Mouse (Mus musculus): ENCODE data around the gene Ubc. TPM values are rescaled to one million over a fixed set of nuclear protein-coding genes. Genes with fewer than 3 reads are reported as not detected.
A peak's percentile ranks its signal among the peaks of the same experiment; 100 is the strongest.
"Not testable (repeated sequence)": the region's sequence is repeated elsewhere in the genome, so short reads cannot be mapped to it uniquely, and the experiment has no call there.

Ubc gene
- polyA plus RNA-seq, 1 experiment from 2014 or later, result 1,042 TPM

GRCm38 (mm10) chr5:125416183-125416582, 26.2 kb upstream of the Ubc start:
- Histone ChIP-seq H3K27me3 (ENCODE audit: control insufficient read depth, insufficient read depth, low read length) (no peaks in the 10 kb centered on the region), H3K9ac (ENCODE audit: low read length) (no peak overlapping the region), H3K27ac (ENCODE audit: low read depth, low read length) (no peak overlapping the region), H3K36me3 (ENCODE audit: control insufficient read depth, insufficient read depth, low read length) (peaks cover 17% of the 10 kb centered on the region), H3K9me3 (ENCODE audit: control insufficient read depth, low read length) (no peaks in the 10 kb centered on the region), H3K4me2 (ENCODE audit: low read depth, low read length, severe bottlenecking) (no peak overlapping the region), H3K4me1 (replicated peaks; ENCODE audit: control insufficient read depth, insufficient read depth, low read length) (no peaks in the 10 kb centered on the region), H3K4me3 (ENCODE audit: low read depth, low read length) (no peak overlapping the region)
- no peak for ATAC-seq (replicated peaks; ENCODE audit: low FRiP score)
- 95% methylated on average over 8 of the region's 8 CpGs for WGBS
- DNase-seq (ENCODE audit: low spot score), result no peak

DNA sequence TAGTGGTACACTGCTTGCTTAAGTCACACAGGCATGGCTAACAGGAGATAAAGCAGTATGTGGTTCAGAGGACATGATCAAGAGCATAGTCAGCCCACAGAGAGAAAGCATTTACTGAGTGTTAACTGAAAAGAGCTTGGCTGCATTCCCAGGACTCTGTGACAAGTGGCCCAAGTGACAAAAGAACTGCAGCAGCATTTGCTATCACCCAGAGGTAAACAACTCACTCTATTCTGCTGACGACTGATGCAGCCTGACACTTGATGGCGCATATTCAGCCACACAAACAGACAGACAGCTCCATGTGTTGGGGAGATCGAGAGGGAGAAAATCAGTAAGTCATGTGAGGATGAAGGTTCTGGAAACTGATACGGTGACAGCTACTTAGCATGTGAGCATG, 23.8 kb upstream of the Ubc start:
- Histone ChIP-seq H3K9me3 (ENCODE audit: control insufficient read depth, low read length) (no peaks in the 10 kb centered on the region), H3K36me3 (ENCODE audit: control insufficient read depth, insufficient read depth, low read length) (peaks cover 17% of the 10 kb centered on the region), H3K9ac (ENCODE audit: low read length) (no peak overlapping the region), H3K27ac (ENCODE audit: low read depth, low read length) (no peak overlapping the region), H3K4me2 (ENCODE audit: low read depth, low read length, severe bottlenecking) (no peak overlapping the region), H3K27me3 (ENCODE audit: control insufficient read depth, insufficient read depth, low read length) (no peaks in the 10 kb centered on the region), H3K4me1 (replicated peaks; ENCODE audit: control insufficient read depth, insufficient read depth, low read length) (no peaks in the 10 kb centered on the region), H3K4me3 (ENCODE audit: low read depth, low read length) (no peak overlapping the region)
- 89% methylated on average over 4 of the region's 4 CpGs for WGBS
- DNase-seq (ENCODE audit: low spot score) (no peak), ATAC-seq (replicated peaks; ENCODE audit: low FRiP score) (no peak)

GRCm38 (mm10) chr5:125412536-125412935, 22.5 kb upstream of the Ubc start:
- WGBS, result 93% methylated on average over 8 of the region's 8 CpGs
- not testable (repeated sequence) for H3K27me3 ChIP-seq (ENCODE audit: control insufficient read depth, insufficient read depth, low read length); H3K9ac ChIP-seq (ENCODE audit: low read length); ATAC-seq (replicated peaks; ENCODE audit: low FRiP score); H3K4me2 ChIP-seq (ENCODE audit: low read depth, low read length, severe bottlenecking); H3K4me3 ChIP-seq (ENCODE audit: low read depth, low read length); H3K4me1 ChIP-seq (replicated peaks; ENCODE audit: control insufficient read depth, insufficient read depth, low read length); H3K9me3 ChIP-seq (ENCODE audit: control insufficient read depth, low read length); H3K27ac ChIP-seq (ENCODE audit: low read depth, low read length); DNase-seq (ENCODE audit: low spot score)
- peaks cover 12% of the 10 kb centered on the region for H3K36me3 ChIP-seq (ENCODE audit: control insufficient read depth, insufficient read depth, low read length)

DNA sequence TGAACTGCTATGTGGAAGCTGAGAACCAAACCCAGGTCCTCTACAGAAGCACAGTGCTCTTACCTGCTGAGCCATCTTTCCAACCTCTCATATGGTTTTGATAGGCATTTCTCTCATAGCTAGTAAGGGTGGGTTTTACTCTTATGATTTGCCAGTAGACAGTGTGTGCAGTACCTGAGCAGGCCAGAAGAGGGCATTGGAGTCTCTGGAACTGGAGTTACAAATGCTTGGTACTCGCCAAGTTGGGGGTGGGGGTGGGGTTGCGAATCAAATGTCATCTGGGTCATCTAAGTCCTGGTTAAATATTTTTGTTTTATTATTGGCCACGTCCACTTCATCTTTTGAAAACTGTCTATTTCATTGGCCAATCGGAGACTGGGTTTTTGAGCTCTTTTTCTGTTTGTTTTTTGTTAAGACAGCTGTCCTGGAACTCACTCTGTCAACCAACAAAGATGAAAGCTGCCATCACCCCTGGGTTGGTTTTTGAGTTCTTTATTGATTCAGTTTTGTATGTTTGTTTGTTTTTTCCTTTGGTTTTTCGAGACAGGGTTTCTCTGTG, 22.0 kb upstream of the Ubc start:
- Histone ChIP-seq H3K4me3 (ENCODE audit: low read depth, low read length) (no peak overlapping the region), H3K4me2 (ENCODE audit: low read depth, low read length, severe bottlenecking) (no peak overlapping the region), H3K27ac (ENCODE audit: low read depth, low read length) (no peak overlapping the region), H3K36me3 (ENCODE audit: control insufficient read depth, insufficient read depth, low read length) (peaks cover 10% of the 10 kb centered on the region), H3K27me3 (ENCODE audit: control insufficient read depth, insufficient read depth, low read length) (no peaks in the 10 kb centered on the region), H3K9ac (ENCODE audit: low read length) (no peak overlapping the region), H3K9me3 (ENCODE audit: control insufficient read depth, low read length) (no peaks in the 10 kb centered on the region), H3K4me1 (replicated peaks; ENCODE audit: control insufficient read depth, insufficient read depth, low read length) (no peaks in the 10 kb centered on the region; the same call in 1 of the 2 replicates)
- WGBS, result 59% methylated on average over 5 of the region's 5 CpGs
- DNase-seq (ENCODE audit: low spot score), result peak; percentile 82
- ATAC-seq (replicated peaks; ENCODE audit: low FRiP score), result no peak

- H3K9ac ChIP-seq (ENCODE audit: low read length), result no peak overlapping the region
- ATAC-seq (replicated peaks; ENCODE audit: low FRiP score) (peak; percentile 40; the same call in 1 of the 2 replicates), DNase-seq (ENCODE audit: low spot score) (peak; percentile 81)
- 8% methylated on average over 20 of the region's 20 CpGs for WGBS
- no peaks in the 10 kb centered on the region; the same call in 1 of the 2 replicates for H3K4me1 ChIP-seq (replicated peaks; ENCODE audit: control insufficient read depth, insufficient read depth, low read length)
- peak overlapping the region; percentile 36 for H3K4me2 ChIP-seq (ENCODE audit: low read depth, low read length, severe bottlenecking)
- H3K4me3 ChIP-seq (ENCODE audit: low read depth, low read length), result peak overlapping the region; percentile 34
- H3K27ac ChIP-seq (ENCODE audit: low read depth, low read length), result no peak overlapping the region
- H3K27me3 ChIP-seq (ENCODE audit: control insufficient read depth, insufficient read depth, low read length), result no peaks in the 10 kb centered on the region
- H3K36me3 ChIP-seq (ENCODE audit: control insufficient read depth, insufficient read depth, low read length), result peaks cover under 1% of the 10 kb centered on the region; the same call in 1 of the 2 replicates
- H3K9me3 ChIP-seq (ENCODE audit: control insufficient read depth, low read length), result no peaks in the 10 kb centered on the region
Measured at GRCm38 (mm10) chr5:125409348-125410090, 19.5 kb upstream of the Ubc start.

DNA sequence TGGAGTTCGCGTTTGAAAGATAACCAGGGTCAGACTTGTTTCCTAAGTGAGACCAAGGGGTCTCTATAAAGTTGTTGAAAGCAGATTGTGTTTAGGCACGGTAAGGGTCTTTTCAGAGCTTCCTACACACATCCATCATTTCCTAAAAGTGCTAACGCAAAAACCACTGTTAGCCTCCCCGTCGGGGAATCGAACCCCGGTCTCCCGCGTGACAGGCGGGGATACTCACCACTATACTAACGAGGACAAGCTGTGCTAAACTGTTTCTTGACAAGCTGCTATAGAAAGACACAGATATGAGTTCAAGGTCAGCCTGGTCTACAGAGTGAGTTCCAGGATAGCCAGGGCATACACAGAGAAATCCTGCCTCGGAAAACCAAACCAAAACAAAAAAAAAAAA, 18.8 kb upstream of the Ubc start:
- Histone ChIP-seq H3K4me3 (ENCODE audit: low read depth, low read length) (peak overlapping the region; percentile 34), H3K9ac (ENCODE audit: low read length) (no peak overlapping the region), H3K4me2 (ENCODE audit: low read depth, low read length, severe bottlenecking) (peak overlapping the region; percentile 36; the same call in 1 of the 2 replicates), H3K4me1 (replicated peaks; ENCODE audit: control insufficient read depth, insufficient read depth, low read length) (no peaks in the 10 kb centered on the region; the same call in 1 of the 2 replicates), H3K27me3 (ENCODE audit: control insufficient read depth, insufficient read depth, low read length) (no peaks in the 10 kb centered on the region), H3K36me3 (ENCODE audit: control insufficient read depth, insufficient read depth, low read length) (no peaks in the 10 kb centered on the region), H3K9me3 (ENCODE audit: control insufficient read depth, low read length) (no peaks in the 10 kb centered on the region), H3K27ac (ENCODE audit: low read depth, low read length) (no peak overlapping the region)
- WGBS, result 0% methylated on average over 13 of the region's 13 CpGs
- peak; percentile 96 for DNase-seq (ENCODE audit: low spot score)
- ATAC-seq (replicated peaks; ENCODE audit: low FRiP score), result peak; percentile 59

- DNase-seq (ENCODE audit: low spot score) (no peak), ATAC-seq (replicated peaks; ENCODE audit: low FRiP score) (no peak)
- Histone ChIP-seq H3K9me3 (ENCODE audit: control insufficient read depth, low read length) (no peaks in the 10 kb centered on the region), H3K36me3 (ENCODE audit: control insufficient read depth, insufficient read depth, low read length) (no peaks in the 10 kb centered on the region), H3K4me2 (ENCODE audit: low read depth, low read length, severe bottlenecking) (no peak overlapping the region), H3K9ac (ENCODE audit: low read length) (no peak overlapping the region), H3K27ac (ENCODE audit: low read depth, low read length) (no peak overlapping the region), H3K27me3 (ENCODE audit: control insufficient read depth, insufficient read depth, low read length) (no peaks in the 10 kb centered on the region), H3K4me3 (ENCODE audit: low read depth, low read length) (no peak overlapping the region), H3K4me1 (replicated peaks; ENCODE audit: control insufficient read depth, insufficient read depth, low read length) (no peaks in the 10 kb centered on the region; the same call in 1 of the 2 replicates)
- WGBS, result 67% methylated on average over 14 of the region's 14 CpGs
Measured at GRCm38 (mm10) chr5:125407910-125408575, 18.0 kb upstream of the Ubc start.

- WGBS, result 55% methylated on average over 13 of the region's 13 CpGs
- Histone ChIP-seq H3K4me2 (ENCODE audit: low read depth, low read length, severe bottlenecking) (peak overlapping the region; percentile 60), H3K4me3 (ENCODE audit: low read depth, low read length) (peak overlapping the region; percentile 43), H3K9ac (ENCODE audit: low read length) (peak overlapping the region; percentile 46; the same call in 1 of the 2 replicates), H3K36me3 (ENCODE audit: control insufficient read depth, insufficient read depth, low read length) (no peaks in the 10 kb centered on the region), H3K27ac (ENCODE audit: low read depth, low read length) (no peak overlapping the region; the same call in 1 of the 2 replicates), H3K9me3 (ENCODE audit: control insufficient read depth, low read length) (no peaks in the 10 kb centered on the region), H3K4me1 (replicated peaks; ENCODE audit: control insufficient read depth, insufficient read depth, low read length) (no peaks in the 10 kb centered on the region; the same call in 1 of the 2 replicates), H3K27me3 (ENCODE audit: control insufficient read depth, insufficient read depth, low read length) (no peaks in the 10 kb centered on the region)
- DNase-seq (ENCODE audit: low spot score) (no peak), ATAC-seq (replicated peaks; ENCODE audit: low FRiP score) (no peak)
Measured at GRCm38 (mm10) chr5:125407020-125407830, 17.2 kb upstream of the Ubc start.
